ENCODE assay signal across 8 mouse cellular contexts in the genomic region with DNA sequence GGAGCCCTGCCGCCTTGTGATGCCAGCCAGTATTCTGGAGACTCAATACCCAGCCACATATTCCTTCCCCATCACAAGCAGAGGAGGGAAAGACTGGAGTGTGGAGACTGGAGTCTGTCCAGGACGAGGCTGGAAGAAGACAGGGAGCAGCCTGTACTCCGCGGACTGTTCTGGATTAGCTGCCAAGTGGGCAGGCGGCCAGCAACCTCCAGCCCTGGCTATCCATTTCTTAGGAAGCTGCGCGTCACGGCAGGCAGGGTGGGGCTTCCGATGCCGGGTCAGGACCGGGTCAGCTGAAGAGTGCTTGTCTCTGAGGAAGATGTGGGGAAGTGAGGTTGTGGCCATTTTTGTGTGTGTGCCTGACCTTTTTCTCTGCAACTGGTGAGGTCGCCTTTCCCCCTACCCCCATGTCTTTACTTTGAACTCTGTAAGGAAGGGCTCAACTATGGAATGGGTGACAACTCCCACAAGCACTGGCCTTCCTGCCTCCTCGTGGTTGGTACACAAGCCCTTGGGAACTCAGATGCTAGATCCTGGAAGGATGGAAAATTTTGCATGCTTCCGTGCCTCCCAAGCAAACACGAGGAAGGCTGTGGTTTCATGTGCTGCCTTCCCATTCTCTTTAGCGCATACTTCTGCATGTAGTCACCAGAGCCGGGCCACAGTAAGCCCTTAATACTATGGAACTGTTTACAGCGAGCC.
DNase-seq lines count a peak whose midpoint lies in the region; TF ChIP-seq lines count a peak whose summit lies in the region.

No protein-coding gene starts in this region.

- H3K9me3 ChIP-seq in ES-E14 (ENCODE audit: control insufficient read depth, insufficient read depth, low read depth, low read length) = no peaks in the 10 kb centered on the region

- no peaks in the 10 kb centered on the region for H3K36me3 ChIP-seq in ES-E14 (ENCODE audit: control insufficient read depth, insufficient read depth, low read length, poor library complexity, severe bottlenecking)

- TF ChIP-seq CTCF in cerebellum, adult 2 months (IDR thresholded peaks at IDR 0.05; ENCODE audit: borderline replicate concordance, insufficient read depth, low read depth, low read length) = no peak

- no peak overlapping the region for H3K27ac ChIP-seq in ES-E14 (ENCODE audit: insufficient read depth, low read depth, low read length, poor library complexity, severe bottlenecking)
- H3K27ac ChIP-seq in cerebellum, adult 2 months (ENCODE audit: insufficient read depth, low read length) = peak overlapping the region; percentile 90

- in situ Hi-C loops in ES-E14 (cut with MboI; ENCODE audit: low sequenced_read_pairs in 2 of 2, unreplicated experiment in 2 of 2) = loop anchor here (25.0 kb wide), 2 partner anchors 271 to 596 kb away; no protein-coding TSS in a partner anchor

- peak overlapping the region; percentile 45 for H3K9ac ChIP-seq in ES-E14 (ENCODE audit: insufficient read depth, low read depth, low read length, poor library complexity, severe bottlenecking)

- H3K4me3 ChIP-seq in ES-E14 (ENCODE audit: insufficient read depth in 1 of 2, low read depth in 1 of 2, low read length in 2 of 2, poor library complexity in 1 of 2, severe bottlenecking in 1 of 2) = peak overlapping the region; percentile 31 to 37; a peak in 3 of 4 replicates
- H3K4me3 ChIP-seq in cerebellum, adult 2 months (replicated peaks; ENCODE audit: insufficient read depth, low read depth, low read length) = no peak overlapping the region

- WGBS in cerebellum, adult 2 months = 12% methylated on average over 18 of the region's 18 CpGs

- peak; percentile 25; the same call in 1 of the 2 replicates for TF ChIP-seq POLR2A in cerebellum, adult 2 months (IDR thresholded peaks at IDR 0.05; ENCODE audit: borderline replicate concordance, insufficient read depth, low read length)

- no peaks in the 10 kb centered on the region for H3K27me3 ChIP-seq in cerebellum, adult 2 months (ENCODE audit: control insufficient read depth, insufficient read depth, low read length)

- H3K4me1 ChIP-seq in ES-E14 (ENCODE audit: control insufficient read depth in 2 of 2, insufficient read depth in 2 of 2, low read length in 2 of 2, poor library complexity in 1 of 2) = peaks cover 0 to 9% of the 10 kb centered on the region in 2 experiments; a peak in 2 of 4 replicates
- peaks cover 7% of the 10 kb centered on the region; the same call in 1 of the 2 replicates for H3K4me1 ChIP-seq in cerebellum, adult 2 months (ENCODE audit: control insufficient read depth, insufficient read depth, low read length)

- peak; percentile 13 for DNase-seq in ES-E14 (ENCODE audit: low read depth, low spot score)
- peak; percentile 98 for DNase-seq in cerebellum, adult 2 months
- DNase-seq in frontal cortex, adult 2 months (ENCODE audit: extremely low spot score in 1 of 2, low spot score in 1 of 2) = peak; percentile 90 to 94
- DNase-seq in heart, postnatal 4 days = peak; percentile 99
- DNase-seq in layer of hippocampus, adult 8-10 months (ENCODE audit: low spot score in 2 of 2) = peak; percentile 93 to 97
- peak; percentile 96 to 98 for DNase-seq in lung, adult 18-20 months
- DNase-seq in ovary, postnatal 10 days (ENCODE audit: low spot score) = peak; percentile 87
- peak; percentile 91 for DNase-seq in urinary bladder, postnatal 25 days (ENCODE audit: low spot score)

TF ChIP-seq in ES-E14, 5 proteins besides CTCF, POLR2A, EP300 and RAD21:
- TF ChIP-seq CHD2 (IDR thresholded peaks at IDR 0.05; ENCODE audit: low read depth, low read length) (no peak), HCFC1 (IDR thresholded peaks at IDR 0.05; ENCODE audit: borderline replicate concordance, insufficient read depth, low read length) (no peak), MAFK (IDR thresholded peaks at IDR 0.05; ENCODE audit: insufficient read depth, low read depth, low read length) (no peak), ZNF384 (IDR thresholded peaks at IDR 0.05; ENCODE audit: low read depth, low read length) (no peak), ZC3H11A (IDR thresholded peaks at IDR 0.05; ENCODE audit: borderline replicate concordance, low read depth, low read length) (no peak)

Comparison
In these comparisons a context has a peak if more than half of its experiments do, and no peak if none do; other contexts are left out.
1. DNase-seq: peak in every context shown above with its lines; median percentile 99 in heart, postnatal 4 days; 98 in cerebellum, adult 2 months; 97 in lung, adult 18-20 months; 95 in layer of hippocampus, adult 8-10 months; 92 in frontal cortex, adult 2 months; 91 in urinary bladder, postnatal 25 days; 87 in ovary, postnatal 10 days; 13 in ES-E14.